Mouse (Mus musculus) brain, embryonic 18.5 days (tissue): ENCODE measurements at regions not wholly inside any gene's neighbourhood (a gene's known extent, or its start where the extent isn't known, plus 50 kb on each side); places are given as distances from the start of the nearest gene placed in this dataset.

Experiments
- DNase-seq: peaks from one replicate; pipeline ENCODE4 v3.0.0-alpha.2; 2012; ENCODE audit warnings: low read depth, low spot score

DNA sequence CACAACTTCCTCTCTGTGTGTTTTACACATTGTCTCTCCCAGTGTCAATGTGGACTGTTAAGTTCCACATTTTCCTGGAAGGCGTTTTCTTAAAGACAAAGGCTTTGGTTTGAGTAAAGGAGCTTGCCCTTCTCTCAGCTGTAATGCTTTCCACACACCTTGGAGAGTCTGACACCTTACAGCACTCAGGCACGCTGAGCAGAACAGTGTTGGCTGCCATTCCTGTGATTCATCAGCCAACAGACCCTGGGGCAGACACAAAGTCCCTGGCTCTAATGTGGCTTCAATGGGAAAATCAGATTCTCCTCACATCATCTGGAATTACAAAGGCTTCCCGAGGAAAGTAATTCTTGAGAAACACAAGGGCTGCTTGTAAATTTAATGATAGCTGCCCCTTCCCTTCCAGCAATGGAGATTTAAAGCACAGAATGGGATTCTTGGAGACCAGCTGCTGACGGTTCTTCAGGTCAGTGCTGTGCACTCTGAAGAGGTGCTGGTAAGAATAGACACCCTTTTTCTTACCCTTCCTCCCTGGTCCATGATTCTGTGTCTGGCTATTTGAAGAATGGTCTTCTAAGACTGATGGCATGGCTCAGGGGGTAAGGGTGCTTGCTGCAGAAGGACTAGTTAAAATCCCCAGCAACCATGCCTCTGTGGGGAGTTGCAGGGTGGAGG is 468.4 kb upstream of the Nr2f2 start:
- no peak for DNase-seq

DNA sequence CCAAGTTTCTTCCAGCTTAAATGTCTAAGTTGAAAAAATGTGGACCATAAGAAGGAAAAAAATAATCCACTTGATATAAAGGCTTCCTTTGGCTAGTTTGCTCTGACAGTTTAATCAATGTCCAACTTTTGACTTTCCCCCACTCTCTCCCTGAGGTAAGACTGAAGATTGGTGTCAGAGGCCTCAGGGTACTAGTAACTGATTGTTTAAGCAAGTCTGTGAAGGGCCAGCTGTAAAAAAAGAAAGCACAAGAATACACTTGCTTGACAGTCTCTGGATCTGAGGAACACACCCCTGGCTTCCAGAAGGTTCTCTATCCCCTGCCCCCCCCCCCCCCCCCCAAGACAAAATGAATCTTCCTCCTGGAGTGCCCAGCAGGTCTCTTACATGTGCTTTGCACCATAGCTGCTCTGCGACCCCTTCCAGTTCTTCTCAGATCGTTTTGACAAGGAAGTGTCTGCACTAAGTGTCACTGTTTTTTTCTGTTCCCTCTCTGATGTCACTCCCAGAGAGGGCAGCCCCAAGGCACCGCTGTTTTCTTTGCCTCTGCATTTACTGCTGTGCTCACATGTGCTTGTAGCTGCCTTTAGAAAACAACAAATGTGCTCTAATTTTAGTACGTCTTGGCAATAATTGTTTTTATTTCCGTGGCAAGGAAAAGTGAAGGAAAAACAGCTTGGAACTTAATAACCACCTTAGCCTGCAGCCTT is 462.1 kb upstream of the Nr2f2 start:
- no peak for DNase-seq

DNA sequence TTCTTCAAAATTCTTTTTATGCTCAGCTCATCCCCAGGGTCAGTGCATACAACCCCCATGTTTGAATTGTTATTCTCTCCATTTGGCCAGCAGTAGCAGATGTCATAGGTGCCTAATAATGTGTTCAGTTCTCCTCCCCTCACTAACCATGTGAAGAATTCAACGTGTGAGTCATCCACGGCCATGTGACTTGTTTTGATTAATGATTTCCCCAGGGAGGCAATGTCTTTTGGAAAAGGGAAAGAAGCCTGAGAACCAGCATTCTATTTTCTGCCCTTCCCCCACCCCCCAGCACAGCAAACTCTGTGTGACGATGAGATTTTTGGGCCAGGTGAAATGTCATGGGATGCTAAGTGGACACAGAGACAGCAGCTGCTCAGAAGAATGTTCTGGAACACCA is 459.5 kb upstream of the Nr2f2 start:
- DNase-seq = no peak

DNA sequence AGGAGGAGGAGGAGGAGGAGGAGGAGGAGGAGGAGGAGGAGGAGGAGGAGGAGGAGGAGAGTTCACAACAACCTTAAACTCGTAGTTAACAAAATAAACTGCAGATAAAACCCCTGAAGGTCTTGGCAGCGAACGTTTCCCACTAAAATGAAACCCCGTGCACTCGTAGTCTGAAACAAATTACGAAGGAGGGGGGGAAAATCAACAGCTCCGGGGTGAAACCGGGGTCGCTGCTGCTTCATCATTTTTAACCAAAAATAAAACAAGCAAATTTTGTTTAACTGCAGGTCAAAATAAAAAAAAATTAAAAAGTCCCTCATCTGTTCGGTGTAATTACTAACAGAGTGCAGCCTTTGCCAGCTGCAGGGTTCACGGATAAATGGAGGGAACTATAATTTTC is 456.5 kb upstream of the Nr2f2 start:
- no peak for DNase-seq

DNA sequence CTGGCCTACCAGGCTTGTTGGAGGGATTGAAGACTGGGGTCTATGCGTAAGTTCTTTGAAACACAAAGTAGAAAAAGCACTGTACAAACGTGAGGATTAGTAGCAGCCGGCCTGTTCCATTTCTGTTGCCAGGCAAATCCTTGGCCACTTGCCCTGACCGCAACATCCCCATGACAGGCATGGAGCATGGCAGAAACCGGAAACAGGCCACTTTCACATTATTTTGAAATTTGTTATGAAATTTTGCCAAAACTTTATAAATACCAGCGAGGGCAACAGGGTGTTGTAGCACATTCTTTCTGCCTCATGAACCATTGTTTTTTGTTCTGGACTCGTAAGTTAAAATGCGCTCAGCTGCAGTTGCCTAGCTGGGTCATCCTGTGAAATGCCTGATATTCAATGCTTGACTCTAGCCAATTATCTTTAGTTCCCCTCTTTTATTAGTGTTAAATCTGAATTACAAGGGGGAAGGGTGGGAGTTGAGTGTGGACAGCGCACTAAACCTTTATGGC is 455.8 kb upstream of the Nr2f2 start:
- DNase-seq = no peak

DNA sequence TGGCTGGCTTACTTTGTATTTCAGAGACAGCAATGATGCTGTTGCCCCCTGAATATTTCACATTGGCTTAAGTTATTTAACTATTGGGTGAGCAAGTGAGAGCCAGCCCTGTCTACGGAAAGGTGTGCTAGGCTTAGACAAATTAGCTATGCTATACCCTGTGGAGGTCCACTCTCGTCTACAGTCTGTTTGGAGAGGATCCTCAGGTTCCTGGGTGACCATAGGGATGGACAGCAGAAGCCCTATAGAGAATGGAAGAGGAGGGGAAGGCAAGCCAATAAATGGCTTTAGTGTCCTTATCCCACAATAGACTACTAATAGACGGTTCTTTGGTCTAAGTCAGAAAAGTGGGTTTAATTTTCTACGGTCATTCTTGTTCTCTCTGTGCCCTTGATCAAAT is 455.3 kb upstream of the Nr2f2 start:
- DNase-seq = no peak

DNA sequence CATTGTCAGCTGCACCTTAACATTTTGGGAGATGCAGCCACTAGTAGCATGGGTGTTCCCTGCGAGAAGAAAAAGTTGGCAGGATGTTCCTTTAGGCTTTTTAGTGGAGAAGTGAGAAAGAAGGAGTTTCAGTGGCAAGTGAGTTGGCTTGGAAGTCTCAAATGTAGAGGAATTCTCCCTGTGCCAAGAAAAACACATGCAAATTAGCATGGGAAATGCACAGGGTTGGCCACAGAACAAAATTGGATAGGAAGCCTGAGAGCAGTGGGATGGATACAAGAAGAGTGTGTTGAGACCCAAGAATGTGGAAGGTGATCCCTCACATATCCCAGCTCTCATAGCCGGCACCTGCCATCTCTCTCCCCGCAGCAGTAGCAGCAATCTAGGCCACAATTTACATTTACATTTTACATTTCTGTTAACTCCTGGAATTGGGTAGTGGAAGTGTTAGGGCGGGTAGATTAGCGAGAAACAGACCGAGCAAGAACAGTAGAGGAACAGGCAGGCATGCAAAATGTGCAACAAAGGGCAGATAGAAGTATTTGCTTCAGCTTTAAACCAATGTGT is 450.9 kb upstream of the Nr2f2 start:
- DNase-seq = peak; percentile 36

DNA sequence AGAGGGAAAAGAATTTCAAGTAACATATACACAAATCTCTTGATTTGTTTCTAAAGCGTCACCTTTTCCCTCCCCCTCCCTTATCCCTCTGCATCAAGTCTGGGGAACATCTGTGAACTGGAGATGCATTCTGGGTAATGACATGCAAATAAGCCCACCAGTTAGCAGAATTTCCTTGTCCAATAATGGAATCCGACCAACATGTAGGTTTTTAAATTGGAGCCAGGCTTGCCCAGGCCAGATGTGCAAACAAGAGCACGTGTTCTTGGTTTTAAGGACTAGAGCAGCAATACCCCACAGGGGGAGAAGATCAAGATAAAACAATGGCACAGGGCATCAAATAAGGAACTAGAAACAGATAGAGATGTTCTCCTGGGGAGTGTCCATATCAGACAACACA is 447.9 kb upstream of the Nr2f2 start:
- no peak for DNase-seq

DNA sequence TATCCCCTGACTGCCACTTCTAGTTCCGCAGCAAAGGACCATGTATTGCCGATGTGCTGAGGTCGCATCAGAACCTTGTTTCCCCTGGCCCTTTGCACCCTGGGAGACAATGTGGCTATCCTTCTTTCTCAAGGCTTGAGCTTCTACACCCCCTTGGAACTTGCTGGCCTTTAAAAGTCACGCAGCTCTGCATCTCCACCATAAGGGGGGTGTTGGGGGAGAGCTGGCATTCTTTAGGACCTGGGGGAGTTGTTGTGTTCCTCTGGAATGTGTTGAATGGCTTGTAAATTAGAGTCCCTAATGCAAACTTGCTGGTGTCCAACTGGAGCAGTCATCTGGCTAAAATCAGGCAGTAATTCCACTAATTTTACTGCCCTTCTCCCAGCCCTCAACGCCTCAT is 446.6 kb upstream of the Nr2f2 start:
- DNase-seq = no peak

DNA sequence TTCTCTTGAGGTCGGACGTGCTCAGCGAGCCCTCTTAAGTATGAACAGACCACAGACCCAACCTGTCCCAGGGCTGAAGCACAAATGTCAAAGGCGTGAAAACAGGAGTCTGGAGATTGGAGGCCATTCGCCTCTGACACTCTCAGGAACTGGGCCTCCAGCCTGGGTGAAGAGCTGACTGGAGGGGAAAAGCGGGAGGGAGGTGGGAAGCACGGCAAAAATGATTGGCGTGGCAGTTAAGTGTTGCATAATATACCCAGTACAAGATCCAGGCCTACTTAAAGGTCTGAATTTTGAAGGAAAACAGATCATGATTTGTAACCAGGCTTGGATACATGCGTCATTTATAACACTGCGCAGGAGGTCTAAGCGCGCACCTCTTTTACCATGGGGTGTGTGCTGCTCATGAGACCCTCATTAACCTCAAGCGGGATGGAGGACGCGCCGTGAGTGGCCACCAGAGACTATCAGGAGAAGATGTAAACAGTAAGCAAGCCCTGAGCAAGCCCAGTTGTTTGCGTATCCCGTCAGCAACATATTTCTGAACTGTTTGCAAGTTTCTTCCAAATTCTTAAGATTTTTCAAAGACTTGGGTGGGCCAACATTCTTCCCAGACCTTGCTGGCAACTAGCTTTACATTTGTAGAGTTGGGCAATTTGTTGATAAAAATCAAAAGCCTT is 444.0 kb upstream of the Nr2f2 start:
- no peak for DNase-seq

DNA sequence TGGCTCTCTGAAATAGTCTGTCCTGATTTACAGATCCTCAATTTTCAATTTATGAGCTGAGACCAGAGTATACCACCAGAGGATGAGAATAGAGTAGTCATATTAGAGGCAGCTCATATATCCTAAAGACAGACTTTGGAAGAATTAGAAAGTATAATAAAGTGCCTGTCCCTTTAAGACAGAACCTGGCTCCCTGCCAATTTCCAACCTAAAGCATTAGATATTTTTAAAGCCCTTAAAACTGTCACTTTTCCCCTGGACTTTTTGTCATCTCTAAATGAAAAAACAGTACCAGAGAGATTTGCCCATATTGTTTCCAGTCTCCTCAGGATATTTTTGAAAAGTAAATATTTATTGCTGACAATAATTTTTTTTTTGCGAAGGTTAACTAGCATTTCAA is 437.7 kb upstream of the Nr2f2 start:
- DNase-seq = no peak

DNA sequence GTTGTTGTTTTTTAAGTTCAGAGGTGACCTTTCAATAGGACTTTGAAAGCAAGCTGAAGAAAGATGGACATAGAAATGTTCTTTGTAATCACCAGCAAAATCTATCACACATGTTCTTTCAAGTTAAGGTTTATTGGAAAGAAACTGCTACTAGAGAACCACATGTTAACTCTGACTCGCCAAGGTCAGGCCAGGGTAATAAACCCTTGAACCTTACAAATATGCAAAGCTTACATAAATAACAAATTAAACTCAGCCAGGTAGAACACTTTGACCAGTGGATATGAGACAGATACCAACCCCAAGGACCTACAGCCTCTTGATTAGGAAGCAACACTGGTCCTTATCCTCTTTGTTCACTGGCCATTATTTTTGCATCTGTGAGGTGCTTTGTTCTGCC is 433.4 kb upstream of the Nr2f2 start:
- no peak for DNase-seq

DNA sequence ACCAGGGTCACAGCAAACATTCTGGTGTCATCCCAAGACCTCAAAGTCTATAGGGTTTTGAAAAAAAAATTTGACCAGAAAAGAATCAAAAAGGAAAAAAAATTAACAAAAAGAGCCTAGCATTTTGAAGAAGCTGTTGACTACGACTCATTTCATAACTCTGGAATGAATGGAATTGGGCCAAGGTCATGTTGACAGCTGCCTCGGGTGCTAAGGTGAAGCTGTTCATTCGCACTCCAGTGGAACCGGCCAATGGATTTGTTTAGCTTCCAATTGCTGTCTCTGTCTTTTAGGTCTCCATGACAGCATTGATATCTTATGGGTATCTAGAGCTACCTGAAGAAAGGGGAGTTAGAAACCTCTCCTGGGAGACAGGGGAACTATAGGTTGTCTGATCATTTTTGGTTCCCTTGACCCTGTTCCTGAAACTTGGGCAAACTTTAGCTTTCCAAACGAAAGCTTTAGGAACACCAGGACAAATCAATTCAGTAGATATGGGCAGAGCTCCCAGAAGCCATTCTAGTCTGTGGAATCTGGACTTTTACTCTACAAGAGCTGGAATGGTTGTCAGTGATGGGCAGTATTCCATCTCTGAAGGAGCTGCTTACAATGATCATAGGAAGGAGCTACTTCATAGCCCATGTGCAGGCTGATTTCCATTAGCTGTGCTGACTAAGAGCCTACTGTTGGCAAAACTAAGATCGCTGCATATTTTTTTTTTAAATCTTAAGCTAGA is 432.7 kb upstream of the Nr2f2 start:
- DNase-seq = no peak

DNA sequence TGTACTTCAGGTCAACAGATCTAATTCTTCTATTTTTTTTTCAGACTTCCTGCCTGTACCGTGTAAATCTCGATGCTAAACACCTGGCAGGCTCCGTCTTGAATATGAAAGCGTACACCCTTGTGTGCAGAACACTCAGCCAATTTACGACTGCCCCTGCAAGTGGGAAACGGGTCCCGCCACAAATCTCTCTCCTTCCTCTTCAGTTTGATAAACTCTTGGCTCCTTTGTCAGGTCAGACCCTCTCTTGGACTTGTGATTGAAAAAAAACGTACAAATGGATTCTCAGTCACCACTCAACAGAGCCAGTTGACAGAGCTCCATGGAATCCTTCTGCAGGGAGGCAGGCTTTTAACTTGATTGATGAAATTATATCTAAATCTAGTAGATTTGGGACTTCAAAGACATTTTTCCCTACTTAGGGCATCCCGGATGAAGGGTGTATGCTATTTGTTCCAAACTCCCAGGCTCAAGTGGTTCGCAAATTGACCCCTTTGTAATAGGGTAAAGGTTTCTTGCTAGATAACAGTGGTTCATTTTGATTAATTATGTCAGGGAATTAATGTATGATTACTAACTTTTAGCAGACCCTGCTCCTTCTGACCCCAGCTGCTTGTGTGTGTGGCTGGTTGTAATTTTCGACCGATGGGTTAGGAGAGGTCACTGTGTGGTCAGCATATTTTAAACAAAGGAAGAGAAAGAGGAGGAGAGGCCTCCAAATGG is 429.7 kb upstream of the Nr2f2 start:
- DNase-seq = no peak

DNA sequence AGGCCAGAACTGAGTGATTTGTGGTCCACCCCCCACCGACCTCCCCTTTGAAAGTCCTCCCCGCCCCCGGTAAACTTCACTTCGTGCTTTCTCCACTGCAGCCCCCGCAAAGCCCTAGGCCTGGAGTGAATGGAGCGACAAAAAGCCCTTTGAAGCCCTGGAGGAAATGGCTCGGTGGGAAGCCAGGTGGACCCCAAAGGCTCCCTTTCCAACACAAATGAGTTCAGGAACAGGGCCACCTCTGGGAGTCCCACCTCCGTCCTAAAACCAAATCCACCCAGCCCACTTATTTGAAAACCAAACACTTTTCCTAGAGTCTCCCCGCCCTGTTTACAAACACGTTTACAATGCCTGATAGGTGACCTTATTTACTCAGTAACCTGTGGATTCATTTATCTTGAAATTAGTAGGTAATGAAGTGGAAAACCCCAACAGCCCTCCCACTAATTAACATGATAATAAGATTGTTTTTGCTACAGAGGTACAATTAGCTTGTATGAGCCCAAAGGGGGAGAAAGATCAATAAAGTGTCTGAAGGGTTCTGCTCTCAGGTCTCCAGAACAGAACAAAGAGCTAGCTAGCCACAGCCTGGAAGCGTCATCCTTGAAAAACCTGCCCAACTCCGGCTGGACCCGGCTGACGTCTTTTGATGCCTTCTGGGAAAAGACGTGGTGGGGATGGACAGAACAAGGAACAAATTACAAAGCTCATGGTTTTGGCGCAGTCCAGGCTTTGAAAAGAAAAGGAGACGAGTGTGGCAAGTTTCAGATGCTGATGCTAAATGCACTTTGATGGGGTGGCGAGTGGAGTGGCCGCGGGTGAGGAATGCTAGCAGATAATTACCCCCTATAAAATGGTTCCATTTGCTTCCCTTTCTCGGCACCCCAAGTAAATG is 422.6 kb upstream of the Nr2f2 start:
- DNase-seq = no peak

DNA sequence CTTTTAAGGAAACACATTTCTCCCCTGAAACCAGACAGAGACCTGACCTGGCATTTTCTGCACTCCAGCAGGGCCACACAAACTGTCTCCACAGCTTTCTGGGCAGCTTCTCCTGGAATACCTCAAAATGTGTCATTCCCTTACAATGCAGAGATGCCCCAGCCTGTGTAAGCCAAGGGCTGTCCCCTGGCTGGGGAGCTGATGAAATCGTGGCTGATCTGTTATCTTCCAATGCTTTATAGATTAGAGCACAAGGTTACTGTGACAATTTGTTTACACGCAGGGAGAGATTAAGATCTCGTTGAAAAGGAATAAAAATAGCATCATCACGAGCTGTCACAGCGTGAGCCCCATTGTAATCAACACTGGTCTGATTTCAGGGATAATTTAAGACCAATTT is 421.4 kb upstream of the Nr2f2 start:
- DNase-seq = no peak

DNA sequence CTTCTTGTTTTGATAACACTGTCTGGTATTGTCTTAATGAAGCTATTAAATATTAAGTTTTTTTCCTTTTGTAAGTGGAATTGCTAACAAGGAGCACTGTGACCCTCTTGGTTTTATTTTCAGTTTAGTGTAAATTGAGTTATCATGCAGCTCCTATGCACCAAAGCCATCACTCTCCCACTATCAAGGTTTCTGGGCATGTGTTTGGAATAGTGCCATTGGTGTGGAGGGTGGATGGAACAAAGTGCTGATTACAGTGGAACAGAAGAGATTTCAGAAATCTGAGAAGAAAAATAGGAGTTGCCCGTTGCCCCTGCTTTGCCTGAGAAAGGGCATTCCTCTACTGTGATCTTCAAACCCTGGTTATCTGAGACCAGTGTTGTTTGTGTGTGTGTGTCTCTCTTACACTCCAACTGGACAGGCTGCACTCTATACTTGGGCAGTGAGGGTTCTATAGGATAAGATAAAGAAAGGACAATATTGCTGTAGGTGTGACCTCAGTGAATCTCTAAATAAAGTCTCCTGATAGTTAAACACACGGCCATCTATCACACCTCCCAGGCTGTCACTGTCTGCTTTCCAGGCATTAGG is 414.3 kb upstream of the Nr2f2 start:
- no peak for DNase-seq

DNA sequence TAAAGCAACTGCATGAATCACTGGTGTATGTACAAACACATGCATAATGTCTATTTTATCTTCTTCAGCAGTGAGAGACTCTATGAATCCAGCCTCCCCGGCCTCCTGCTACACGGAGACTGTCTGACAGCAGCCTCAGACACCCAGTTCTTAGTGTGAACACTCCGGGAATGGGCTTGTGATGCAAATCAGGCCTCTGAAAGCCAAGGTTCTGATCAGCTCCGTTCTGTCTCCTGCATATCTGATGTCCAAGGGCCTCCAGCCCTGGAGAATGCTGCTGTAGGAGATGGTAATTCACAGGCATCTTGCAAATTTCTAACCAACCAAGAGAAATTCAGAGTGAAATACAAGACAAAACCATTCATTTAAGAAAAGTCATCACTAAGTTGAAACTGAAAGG is 411.2 kb upstream of the Nr2f2 start:
- DNase-seq = no peak

DNA sequence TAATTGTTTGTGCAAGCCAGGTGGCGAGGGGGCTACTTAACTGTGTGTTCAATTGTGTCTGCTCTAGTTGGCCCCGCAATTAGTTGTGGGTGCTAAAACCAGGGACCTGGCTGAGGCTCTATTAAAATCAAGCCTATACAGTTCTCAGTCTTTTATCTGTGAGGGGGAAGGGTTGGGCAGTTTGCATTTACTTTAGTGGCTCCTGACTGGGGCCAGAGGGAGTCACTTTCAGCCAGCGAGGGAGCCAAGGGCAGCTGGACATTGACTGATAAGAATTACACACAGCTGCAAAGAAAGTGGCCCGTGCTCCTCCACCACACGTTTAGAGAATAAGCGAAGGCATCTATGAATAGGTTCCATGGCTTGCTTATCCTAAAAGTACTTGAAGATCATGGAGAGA is 403.1 kb upstream of the Nr2f2 start:
- no peak for DNase-seq

DNA sequence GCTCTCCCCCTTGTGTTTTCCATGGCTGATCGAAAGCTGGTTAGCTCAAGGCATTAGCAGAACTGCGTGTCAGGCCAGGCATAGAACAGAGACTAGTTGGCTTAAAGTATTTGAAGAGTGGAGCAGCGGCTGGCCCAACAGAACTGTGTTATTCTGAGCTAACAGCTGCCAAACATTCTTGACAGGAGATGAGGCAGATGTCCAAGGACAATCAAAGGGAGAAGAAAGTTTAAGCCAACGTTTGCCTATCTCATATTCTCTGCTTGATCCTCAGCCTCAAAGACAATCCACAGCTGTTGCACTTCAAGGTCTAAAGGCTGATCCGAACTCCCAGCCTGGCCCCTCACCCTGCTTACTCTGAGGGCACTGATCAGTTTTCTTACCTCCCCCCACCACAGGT is 401.2 kb upstream of the Nr2f2 start:
- no peak for DNase-seq
